Mouse (Mus musculus) neural tube, embryonic 11.5 days (tissue): ENCODE measurements at regions not wholly inside any gene's neighbourhood (a gene's known extent, or its start where the extent isn't known, plus 50 kb on each side); places are given as distances from the start of the nearest gene placed in this dataset. TPM values are rescaled to one million over a fixed set of nuclear protein-coding genes. Genes with fewer than 3 reads are reported as not detected.

Source experiments
- microRNA-seq: library from miRNA; unstranded; fragments of <30 nt; microRNA quantifications from one replicate; pipeline ENCODE4, GENCODE M21; 2016

Small RNA genes in the stretch of these regions (microRNA-seq; reads per million reads assigned to microRNA genes)
- not detected for gene Gm44303
